Mouse (Mus musculus): ENCODE measurements around the gene Klra6.
"Not testable (repeated sequence)": the region's sequence is repeated elsewhere in the genome, so short reads cannot be mapped to it uniquely, and the experiment has no call there.

GRCm38 (mm10) chr6:130031493-130032089, 4.8 kb upstream of the Klra6 start:
- not testable (repeated sequence) for TF ChIP-seq CTCF (IDR thresholded peaks at IDR 0.05; ENCODE audit: low read depth, low read length); POLR2A (IDR thresholded peaks at IDR 0.05; ENCODE audit: extremely low read depth, insufficient read depth, low read length)

Measured in liver, adult 2 months (tissue).